Mouse (Mus musculus) megakaryocyte, embryonic 14.5 days (primary cell): ENCODE results near the gene Itga9.

Source experiments
- FLI1 ChIP-seq: IDR thresholded peaks from 2 replicates; pipeline ENCODE4 v1.6.1; 2012; ENCODE audit warnings: low read length, inconsistent platforms, mixed read lengths
- GATA1 ChIP-seq: IDR thresholded peaks from 3 replicates; pipeline ENCODE4 v1.6.1; 2012; ENCODE audit warnings: mixed read lengths, low read length, inconsistent platforms, borderline replicate concordance

GRCm38 (mm10) chr9:118650976-118651375, 44.5 kb downstream of the Itga9 start:
- TF ChIP-seq FLI1 (no peak), GATA1 (no peak)
